Mouse (Mus musculus): ENCODE measurements around the gene Ppp1r10. TPM values are rescaled to one million over a fixed set of nuclear protein-coding genes. Genes with fewer than 3 reads are reported as not detected.

The Ppp1r10 gene
- 100 to 1,000 TPM; 193 to 197 TPM for total RNA-seq (2023)

GRCm38 (mm10) chr17:35916297-35917142 is at the start of gene Ppp1r10, which contains the start of gene Mrps18b:
TSS of gene Ppp1r10 (plus strand) at chr17:35916434.
TSS of gene Mrps18b (minus strand) at chr17:35916389.

GRCm38 (mm10) chr17:35879245-35880057 is 36.8 kb upstream of the Ppp1r10 start, which contains the start of gene Dhx16:
TSS of gene Dhx16 (plus strand) at chr17:35879819.

GRCm38 (mm10) chr17:35896781-35897643 is 19.2 kb upstream of the Ppp1r10 start, which contains the start of gene 2310061I04Rik:
TSS of gene 2310061I04Rik (minus strand) at chr17:35897431.

DNA sequence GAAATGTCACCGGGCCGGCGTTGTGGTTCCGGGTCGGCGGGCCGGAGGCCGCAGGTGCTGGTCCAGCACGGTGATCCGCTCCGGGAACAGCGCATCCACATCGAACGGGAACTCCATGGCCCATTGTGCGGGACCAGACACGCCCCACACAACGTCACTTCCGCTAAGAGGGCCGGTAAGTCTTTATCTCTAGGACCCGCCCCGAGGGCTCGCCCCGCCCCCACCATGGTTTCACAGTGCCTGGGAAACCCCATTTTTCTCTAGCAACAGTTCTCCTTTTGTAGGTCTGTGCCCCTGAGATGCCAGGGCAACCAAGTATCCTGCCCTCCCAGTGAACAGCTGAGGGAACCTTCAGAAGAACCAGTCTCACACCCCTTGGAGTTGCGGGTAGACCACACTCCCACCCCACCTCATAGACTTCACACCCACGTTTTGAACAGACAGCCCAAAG is 6.3 kb upstream of the Ppp1r10 start, which contains the start of gene Atat1:
Gene Atat1, minus strand, starts transcription at position 157 of the 451 bp plus-strand sequence.

DNA sequence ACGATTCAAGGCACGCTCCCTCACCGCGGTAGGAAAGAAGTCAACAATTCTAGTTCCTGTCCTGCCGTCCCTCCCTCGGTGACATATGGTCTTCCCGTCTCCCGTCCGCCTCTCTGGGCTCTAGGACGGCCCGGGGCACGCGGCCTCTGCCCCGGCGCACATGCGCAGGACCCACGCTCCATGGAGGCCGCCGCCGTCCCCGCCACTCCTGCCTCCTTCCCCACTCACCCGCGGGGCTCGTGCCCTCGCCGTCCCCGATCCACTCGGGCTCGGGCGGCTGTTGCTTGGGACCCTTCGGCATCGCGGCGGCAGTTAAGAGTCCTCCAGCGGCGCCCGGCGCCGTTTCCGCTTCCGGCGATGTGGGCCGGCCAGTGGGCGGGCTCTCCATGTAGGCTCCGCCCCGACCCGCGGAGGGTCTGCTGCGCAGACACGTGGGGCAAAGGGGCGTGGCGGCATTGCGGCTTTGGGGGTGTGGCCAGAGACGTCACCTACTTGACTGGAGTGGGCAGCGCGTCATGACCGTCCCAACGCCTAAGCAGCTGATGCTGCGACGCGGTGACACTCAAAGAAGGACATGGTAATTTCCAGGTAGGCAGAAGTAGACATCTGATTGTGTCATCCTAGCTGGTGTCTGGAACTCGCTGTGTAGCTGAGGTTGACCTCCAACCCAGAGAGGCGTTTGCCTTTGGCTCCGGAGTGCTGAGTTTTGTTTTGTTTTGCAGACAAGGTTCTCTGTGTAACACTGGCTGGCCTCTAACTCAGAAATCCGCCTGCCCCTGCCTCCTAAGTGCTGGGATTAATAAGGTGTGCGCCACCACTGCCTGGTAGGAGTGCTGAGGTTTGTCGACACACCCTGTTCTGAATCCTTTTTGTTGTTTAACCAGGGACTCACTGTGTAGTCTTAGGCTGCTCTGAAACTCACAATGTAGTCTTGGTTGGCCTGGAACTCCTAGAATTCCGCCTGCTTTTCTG is 53.5 kb downstream of the Ppp1r10 start, which contains the start of gene Abcf1:
Gene Abcf1, minus strand, starts transcription at position 344 of the 972 bp plus-strand sequence.

DNA sequence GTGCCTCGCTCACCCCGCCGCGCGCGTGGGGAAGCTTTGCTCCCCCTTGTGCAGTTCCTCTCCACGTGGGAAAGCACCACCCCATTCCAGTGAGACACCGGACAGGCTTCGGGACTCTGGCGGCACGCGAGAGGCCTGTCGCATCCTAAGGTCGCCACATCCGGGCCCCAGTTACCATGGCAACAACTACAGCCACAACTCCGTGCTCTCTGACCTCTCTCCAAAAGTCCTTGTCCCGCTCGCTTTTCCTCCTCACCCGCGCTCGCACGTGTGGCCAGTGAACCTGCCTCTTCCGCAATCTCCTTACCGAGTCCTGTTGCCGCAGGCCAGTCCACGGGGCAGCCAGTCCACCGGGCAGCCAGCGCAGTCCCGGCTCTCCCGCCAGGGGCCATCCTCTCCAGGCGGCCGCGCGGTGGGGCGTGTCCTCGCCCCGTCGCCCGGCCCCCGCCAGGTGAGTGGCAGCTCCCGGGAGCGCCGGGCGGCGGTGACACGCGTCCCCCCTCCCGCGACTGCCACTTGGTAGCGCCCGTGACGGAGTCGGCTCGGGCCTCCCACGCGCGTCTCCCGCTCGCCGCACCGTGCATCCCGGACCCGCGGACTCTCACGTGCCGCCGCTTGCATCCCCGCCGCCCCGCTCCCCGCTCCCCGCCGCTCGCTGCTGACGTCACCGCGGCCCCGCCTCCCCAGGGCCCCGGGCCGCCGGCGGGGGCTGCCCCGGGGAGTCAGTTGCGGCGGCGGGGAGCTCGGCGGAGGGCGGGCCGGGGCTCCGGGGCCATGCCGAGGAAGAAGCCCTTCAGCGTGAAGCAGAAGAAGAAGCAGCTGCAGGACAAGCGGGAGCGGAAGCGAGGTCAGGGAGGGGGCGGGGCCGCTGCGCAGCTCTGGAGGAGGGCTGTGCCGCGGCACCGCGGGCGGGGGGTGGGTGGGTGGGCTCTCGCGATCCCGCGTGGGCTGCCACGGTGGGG is 63.4 kb downstream of the Ppp1r10 start, which contains the start of the genes Gnl1 and Prr3:
Gene Gnl1, plus strand, starts transcription at position 451 of the 962 bp plus-strand sequence.
Gene Prr3, minus strand, starts transcription at position 836 of the 962 bp plus-strand sequence.

Other genes with a start within 250 kb of the Ppp1r10 start
- 10 to 100 TPM; 46.4 to 58.1 TPM for gene Vars2, start 248.8 kb upstream of the Ppp1r10 start, total RNA-seq (2023)
- gene Gtf2h4, start 242.7 kb upstream of the Ppp1r10 start, total RNA-seq (2023) = 10 to 100 TPM; 16.1 to 23.9 TPM
- under 1 TPM in 1 of 2 experiments, not detected in 1; 0.44 TPM for gene Ddr1, start 211.8 kb upstream of the Ppp1r10 start, total RNA-seq (2023)
- gene Ier3, start 94.8 kb upstream of the Ppp1r10 start, total RNA-seq (2023) = not detected
- 10 to 100 TPM; 19.9 to 23.4 TPM for gene Flot1, start 93.2 kb upstream of the Ppp1r10 start, total RNA-seq (2023)
- 100 to 1,000 TPM; 257 to 280 TPM for gene Tubb5, start 78.1 kb upstream of the Ppp1r10 start, total RNA-seq (2023)
- 10 to 100 TPM; 83.9 to 84.1 TPM for gene Mdc1, start 74.9 kb upstream of the Ppp1r10 start, total RNA-seq (2023)
- 100 to 1,000 TPM in 1 of 2 experiments, 10 to 100 TPM in 1; 99.6 to 102 TPM for gene Nrm, start 55.1 kb upstream of the Ppp1r10 start, total RNA-seq (2023)
- 100 to 1,000 TPM; 217 to 237 TPM for gene Ppp1r18, start 50.8 kb upstream of the Ppp1r10 start, total RNA-seq (2023)
- 100 to 1,000 TPM; 127 to 137 TPM for gene Dhx16, start 36.6 kb upstream of the Ppp1r10 start, total RNA-seq (2023)
- gene 2310061I04Rik, start 19.0 kb upstream of the Ppp1r10 start, total RNA-seq (2023) = 10 to 100 TPM; 28.5 to 31.3 TPM
- 10 to 100 TPM; 20.6 to 26.6 TPM for gene Atat1, start 6.4 kb upstream of the Ppp1r10 start, total RNA-seq (2023)
- 10 to 100 TPM; 62.1 to 71.1 TPM for gene Mrps18b, start within 50 bp of the Ppp1r10 start, total RNA-seq (2023)
- gene Abcf1, start 53.3 kb downstream of the Ppp1r10 start, total RNA-seq (2023) = 100 to 1,000 TPM; 117 to 132 TPM
- 10 to 100 TPM; 74.8 to 75.1 TPM for gene Gnl1, start 63.4 kb downstream of the Ppp1r10 start, total RNA-seq (2023)
- 10 to 100 TPM; 73.2 to 83.1 TPM for gene Prr3, start 63.8 kb downstream of the Ppp1r10 start, total RNA-seq (2023)
- 10 to 100 TPM; 51.7 to 61.2 TPM for gene H2-T24, start 104.1 kb downstream of the Ppp1r10 start, total RNA-seq (2023)
- gene H2-T23, start 116.4 kb downstream of the Ppp1r10 start, total RNA-seq (2023) = 100 to 1,000 TPM; 329 to 359 TPM
- 10 to 100 TPM; 85.3 to 96.3 TPM for gene H2-T22, start 126.3 kb downstream of the Ppp1r10 start, total RNA-seq (2023)
- under 1 TPM; 0.47 to 0.78 TPM for gene Gm6034, start 126.5 kb downstream of the Ppp1r10 start, total RNA-seq (2023)
- gene Gm11127, start 141.9 kb downstream of the Ppp1r10 start, total RNA-seq (2023) = 10 to 100 TPM; 60.8 to 61.3 TPM
- 1 to 10 TPM; 1.2 to 1.9 TPM for gene Gm19684, start 205.2 kb downstream of the Ppp1r10 start, total RNA-seq (2023)
- gene Gm7030, start 213.0 kb downstream of the Ppp1r10 start, total RNA-seq (2023) = 10 to 100 TPM; 11.2 to 17.6 TPM

All from B cell, adult 67 days (primary cell).